In genomic region chr19:45366651-45367050, GRCm38 (mm10) we compare ENCODE assay signal across 26 mouse cellular contexts. TPM values are rescaled to one million over a fixed set of nuclear protein-coding genes. Genes with fewer than 3 reads are reported as not detected.
DNase-seq lines count a peak whose midpoint lies in the region; ATAC-seq and TF ChIP-seq lines count a peak whose summit lies in the region.
"Had no signal": no experiment of that assay in that cellular context is flagged by ENCODE, and none has a peak within 500 bp of the region (broad histone marks: within the 10 kb centered on the region; RNA-seq: fewer than 3 reads in every experiment).

No protein-coding gene starts in this region.

- DNase-seq in adrenal gland, adult (ENCODE audit: inconsistent age in 2 of 2, low spot score in 1 of 2): peak; percentile 43 to 70
- DNase-seq in adrenal gland, adult 18-20 months (ENCODE audit: low spot score in 2 of 2): no peak
- DNase-seq in embryonic facial prominence, embryonic 14.5 days (ENCODE audit: low spot score): no peak
- DNase-seq in embryonic facial prominence, embryonic 10.5 days (ENCODE audit: low spot score): no peak
- DNase-seq in 416B (ENCODE audit: low read depth): peak; percentile 56
- no peak for DNase-seq in right cerebral cortex, adult 2 months (ENCODE audit: low spot score in 2 of 2)
- DNase-seq: cerebellum, adult 8-10 months; cerebellum, postnatal 36 days; gastrocnemius, postnatal 10 days; kidney, adult 2 months; kidney, postnatal 36 days; lung, postnatal 36 days; thymus, postnatal 14 days had no signal

- H3K36me3 ChIP-seq in embryonic facial prominence, embryonic 14.5 days (ENCODE audit: control insufficient read depth, insufficient read depth, low read length): no peaks in the 10 kb centered on the region
- peaks cover 25% of the 10 kb centered on the region; the same call in 1 of the 2 replicates for H3K36me3 ChIP-seq in embryonic facial prominence, embryonic 10.5 days (replicated peaks)
- no peaks in the 10 kb centered on the region for H3K36me3 ChIP-seq in myocyte (ENCODE audit: control insufficient read depth, insufficient read depth)
- H3K36me3 ChIP-seq: forebrain, embryonic 15.5 days; intestine, embryonic 15.5 days had no signal

- no peak overlapping the region for H3K4me2 ChIP-seq in embryonic facial prominence, embryonic 14.5 days (ENCODE audit: low read depth, low read length)
- peak overlapping the region; percentile 53 for H3K4me2 ChIP-seq in myocyte (ENCODE audit: low read depth)
- H3K4me2 ChIP-seq: embryonic facial prominence, embryonic 12.5 days; forebrain, embryonic 15.5 days; hindbrain, embryonic 12.5 days; intestine, embryonic 15.5 days; limb, embryonic 13.5 days; liver, embryonic 11.5 days; midbrain, embryonic 11.5 days; neural tube, embryonic 12.5 days had no signal

- no peak for ATAC-seq in embryonic facial prominence, embryonic 14.5 days (ENCODE audit: low read depth)
- ATAC-seq: forebrain, embryonic 15.5 days; hindbrain, postnatal 0 days; intestine, embryonic 15.5 days; midbrain, embryonic 16.5 days had no signal

- TF ChIP-seq POLR2A in myocyte (IDR thresholded peaks at IDR 0.05; ENCODE audit: insufficient read length, low read depth): no peak

- no peak overlapping the region for H3K4me3 ChIP-seq in embryonic facial prominence, embryonic 14.5 days (ENCODE audit: low read depth, low read length)
- no peak overlapping the region for H3K4me3 ChIP-seq in embryonic facial prominence, embryonic 10.5 days
- no peak overlapping the region for H3K4me3 ChIP-seq in myocyte
- H3K4me3 ChIP-seq: embryonic facial prominence, embryonic 12.5 days; forebrain, embryonic 10.5 days; forebrain, embryonic 15.5 days; hindbrain, embryonic 12.5 days; intestine, embryonic 15.5 days; layer of hippocampus, adult 2 months; limb, embryonic 13.5 days; neural tube, embryonic 12.5 days had no signal

- H3K9ac ChIP-seq in embryonic facial prominence, embryonic 14.5 days (ENCODE audit: low read depth, low read length): no peak overlapping the region
- H3K9ac ChIP-seq: embryonic facial prominence, embryonic 12.5 days; forebrain, embryonic 15.5 days; hindbrain, embryonic 12.5 days; intestine, embryonic 15.5 days; limb, embryonic 13.5 days; neural tube, embryonic 12.5 days had no signal

- H3K27ac ChIP-seq in embryonic facial prominence, embryonic 14.5 days (replicated peaks; ENCODE audit: low read depth, low read length): 0 out of 2 replicates have a peak overlapping the region, but pooled peaks have one; percentile 7
- H3K27ac ChIP-seq in embryonic facial prominence, embryonic 10.5 days (replicated peaks): no peak overlapping the region
- H3K27ac ChIP-seq: embryonic facial prominence, embryonic 12.5 days; forebrain, embryonic 10.5 days; forebrain, embryonic 15.5 days; hindbrain, embryonic 12.5 days; hindbrain, postnatal 0 days; intestine, embryonic 15.5 days; layer of hippocampus, adult 2 months; limb, embryonic 13.5 days; neural tube, embryonic 12.5 days had no signal

- peaks cover 7% of the 10 kb centered on the region; the same call in 1 of the 2 replicates for H3K4me1 ChIP-seq in embryonic facial prominence, embryonic 14.5 days (ENCODE audit: control insufficient read depth, insufficient read depth, low read length)
- peaks cover 15% of the 10 kb centered on the region for H3K4me1 ChIP-seq in embryonic facial prominence, embryonic 10.5 days

- no peak overlapping the region for H3ac ChIP-seq in myocyte (ENCODE audit: control insufficient read depth, insufficient read length)

- no peaks in the 10 kb centered on the region for H3K27me3 ChIP-seq in embryonic facial prominence, embryonic 14.5 days (replicated peaks; ENCODE audit: control insufficient read depth, insufficient read depth, low read length)
- no peaks in the 10 kb centered on the region for H3K27me3 ChIP-seq in embryonic facial prominence, embryonic 10.5 days (replicated peaks; ENCODE audit: low read depth, poor library complexity, severe bottlenecking)
- no peaks in the 10 kb centered on the region for H3K27me3 ChIP-seq in myocyte (ENCODE audit: control insufficient read depth, insufficient read depth, insufficient read length)
- H3K27me3 ChIP-seq: embryonic facial prominence, embryonic 12.5 days; forebrain, embryonic 15.5 days; hindbrain, embryonic 12.5 days; intestine, embryonic 15.5 days; limb, embryonic 13.5 days; neural tube, embryonic 12.5 days had no signal

- H3K9me3 ChIP-seq in embryonic facial prominence, embryonic 14.5 days (ENCODE audit: control insufficient read depth, low read length): no peaks in the 10 kb centered on the region
- H3K9me3 ChIP-seq in embryonic facial prominence, embryonic 10.5 days: no peaks in the 10 kb centered on the region
- H3K9me3 ChIP-seq: embryonic facial prominence, embryonic 12.5 days; forebrain, embryonic 10.5 days; forebrain, embryonic 15.5 days; hindbrain, embryonic 12.5 days; intestine, embryonic 15.5 days; limb, embryonic 13.5 days; neural tube, embryonic 12.5 days had no signal

- 86% methylated on average over 7 of the region's 7 CpGs for WGBS in embryonic facial prominence, embryonic 14.5 days
- WGBS in embryonic facial prominence, embryonic 10.5 days: 92% methylated on average over 7 of the region's 7 CpGs

- H3K79me2 ChIP-seq in myocyte (ENCODE audit: control insufficient read depth, insufficient read depth): no peaks in the 10 kb centered on the region

TF ChIP-seq in myocyte, 11 proteins besides CTCF, POLR2A, EP300 and RAD21:
- no peak for TF ChIP-seq MAX (IDR thresholded peaks at IDR 0.05; ENCODE audit: low read depth)
- no peak for TF ChIP-seq SRF (IDR thresholded peaks at IDR 0.05; ENCODE audit: control insufficient read depth, insufficient read length, low read depth)
- no peak for TF ChIP-seq MYOD1 (IDR thresholded peaks at IDR 0.05; ENCODE audit: control insufficient read depth in 1 of 3, insufficient read length in 2 of 3, low read depth in 2 of 3)
- no peak for TF ChIP-seq E2F4 (IDR thresholded peaks at IDR 0.05; ENCODE audit: insufficient read depth)
- TF ChIP-seq MYOG (IDR thresholded peaks at IDR 0.05; ENCODE audit: control insufficient read depth in 1 of 3, insufficient read depth in 1 of 3, insufficient read length in 2 of 3, low read depth in 2 of 3): no peak
- TF ChIP-seq TCF12 (IDR thresholded peaks at IDR 0.05; ENCODE audit: insufficient read depth, poor library complexity, severe bottlenecking): no peak
- TF ChIP-seq TCF3 (IDR thresholded peaks at IDR 0.05; ENCODE audit: insufficient read length, low read depth): no peak
- no peak for TF ChIP-seq CEBPB (IDR thresholded peaks at IDR 0.05; ENCODE audit: insufficient read depth, poor library complexity, severe bottlenecking)
- no peak for TF ChIP-seq USF1 (IDR thresholded peaks at IDR 0.05; ENCODE audit: low read depth)
- no peak for TF ChIP-seq REST (IDR thresholded peaks at IDR 0.05; ENCODE audit: insufficient read depth, insufficient read length)
- TF ChIP-seq POLR2AphosphoS2 (IDR thresholded peaks at IDR 0.05; ENCODE audit: insufficient read length, low read depth): no peak

RNA-seq across cellular contexts. Expression of gene Btrc, which starts 3.1 kb away (rescaled TPM):
- 10 to 100 TPM; 33.6 to 37.1 TPM for total RNA-seq in adrenal gland, adult 18-20 months (2021)
- polyA plus RNA-seq in embryonic facial prominence, embryonic 14.5 days (2014; fragmentation: Nextera tagmentation; extraction: Ambion mirVana): 44.6 and 45.0 TPM in 2 replicates
- polyA plus RNA-seq in embryonic facial prominence, embryonic 10.5 days (2016; fragmentation: Nextera tagmentation; extraction: Ambion mirVana): 52.2 and 55.4 TPM in 2 replicates
- polyA plus RNA-seq in myocyte (2012; fragmentation: generic; extraction: Trizol): 17.0 TPM

Comparison
In these comparisons a context has a peak if more than half of its experiments do, and no peak if none do; other contexts are left out.
1. DNase-seq: peak in adrenal gland, adult (2 of 2) and 416B (single experiment); none in adrenal gland, adult 18-20 months (0 of 2), embryonic facial prominence, embryonic 14.5 days (single experiment), embryonic facial prominence, embryonic 10.5 days (single experiment) and right cerebral cortex, adult 2 months (0 of 2).